In the genomic region with DNA sequence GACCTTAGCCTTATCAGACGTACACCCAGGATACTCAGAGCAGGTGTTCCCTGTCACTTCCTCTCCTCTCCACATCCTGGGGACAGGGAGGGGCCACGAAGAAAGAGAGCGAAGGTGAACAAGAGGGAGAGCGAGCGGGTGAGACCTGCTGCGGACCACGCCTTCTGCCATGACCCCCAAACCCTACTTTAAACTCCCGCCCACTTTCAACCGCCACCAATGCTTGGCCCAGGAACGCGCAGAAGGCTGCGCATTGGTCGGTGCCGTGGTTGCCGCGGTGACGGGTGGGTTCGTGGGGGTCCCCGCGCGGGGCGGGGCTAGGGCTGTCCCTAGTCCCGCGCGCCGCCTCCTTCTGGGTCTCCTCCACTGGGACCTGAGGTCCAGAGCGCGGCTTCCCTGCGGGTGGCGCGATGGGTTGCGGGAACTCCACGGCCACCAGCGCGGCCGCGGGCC, we compare ENCODE assay signal across 8 mouse cellular contexts. TPM values are rescaled to one million over a fixed set of nuclear protein-coding genes. Genes with fewer than 3 reads are reported as not detected.
A peak's percentile ranks its signal among the peaks of the same experiment; 100 is the strongest.
DNase-seq lines count a peak whose midpoint lies in the region; ATAC-seq and TF ChIP-seq lines count a peak whose summit lies in the region.

A gene (plus strand): TSS at position 287 of the 453 bp plus-strand sequence.

- no peaks in the 10 kb centered on the region for H3K36me3 ChIP-seq in CH12.LX (replicated peaks in 1 of 2; ENCODE audit: control insufficient read depth in 1 of 2, insufficient read depth in 1 of 2, low read length in 1 of 2)
- H3K36me3 ChIP-seq in embryonic facial prominence, embryonic 14.5 days (ENCODE audit: control insufficient read depth, insufficient read depth, low read length), result no peaks in the 10 kb centered on the region
- H3K36me3 ChIP-seq in heart, embryonic 15.5 days, result no peaks in the 10 kb centered on the region
- no peaks in the 10 kb centered on the region for H3K36me3 ChIP-seq in liver, embryonic 12.5 days

- ATAC-seq in embryonic facial prominence, embryonic 14.5 days (ENCODE audit: low read depth), result peak; percentile 98
- ATAC-seq in heart, embryonic 15.5 days (replicated peaks; ENCODE audit: insufficient number of reproducible peaks, insufficient read depth, low FRiP score, low read depth), result peak; percentile 91
- peak; percentile 70 for ATAC-seq in liver, embryonic 12.5 days

- peaks cover 10% of the 10 kb centered on the region for H3K27me3 ChIP-seq in CH12.LX (replicated peaks)
- H3K27me3 ChIP-seq in embryonic facial prominence, embryonic 14.5 days (replicated peaks; ENCODE audit: control insufficient read depth, insufficient read depth, low read length), result no peaks in the 10 kb centered on the region; the same call in 1 of the 2 replicates
- H3K27me3 ChIP-seq in heart, embryonic 15.5 days, result no peaks in the 10 kb centered on the region
- peaks cover 28% of the 10 kb centered on the region for H3K27me3 ChIP-seq in liver, embryonic 12.5 days (replicated peaks)

- TF ChIP-seq POLR2A in CH12.LX (IDR thresholded peaks at IDR 0.05; ENCODE audit: low read depth, low read length), result no peak
- TF ChIP-seq POLR2A in bone marrow, adult 2 months (IDR thresholded peaks at IDR 0.05; ENCODE audit: borderline replicate concordance, control insufficient read depth, low read depth, low read length), result no peak

- dilution Hi-C loops in CH12.LX (cut with MboI; ENCODE audit: extremely low pct_ligation_motif_present, extremely low pct_unique_long_range_greater_than_20kb, low sequenced_read_pairs), result no loop called here

- H3K79me2 ChIP-seq in CH12.LX (replicated peaks; ENCODE audit: control insufficient read depth, extremely low read depth, insufficient read depth, poor library complexity, severe bottlenecking), result no peaks in the 10 kb centered on the region

- no peak within 1 kb of the TSS for H3K9ac ChIP-seq in CH12.LX (ENCODE audit: insufficient read depth, low read depth)
- H3K9ac ChIP-seq in embryonic facial prominence, embryonic 14.5 days (ENCODE audit: low read depth, low read length), result peak within 1 kb of the TSS; percentile 76
- peak within 1 kb of the TSS; percentile 65 for H3K9ac ChIP-seq in heart, embryonic 15.5 days
- peak within 1 kb of the TSS; percentile 7; the same call in 1 of the 2 replicates for H3K9ac ChIP-seq in liver, embryonic 12.5 days

- WGBS in bone marrow, adult 2 months, result under 1% methylated on average over 37 of the region's 37 CpGs
- under 1% methylated on average over 22 of the region's 37 CpGs for WGBS in embryonic facial prominence, embryonic 14.5 days
- 0% methylated on average over 36 of the region's 37 CpGs for WGBS in heart, embryonic 15.5 days
- under 1% methylated on average over 32 of the region's 37 CpGs for WGBS in liver, embryonic 12.5 days (ENCODE audit: insufficient replicate concordance)

- H3K4me2 ChIP-seq in CH12.LX (ENCODE audit: insufficient read depth, low read depth, poor library complexity, severe bottlenecking), result peak within 1 kb of the TSS; percentile 80
- peak within 1 kb of the TSS; percentile 87 for H3K4me2 ChIP-seq in embryonic facial prominence, embryonic 14.5 days (ENCODE audit: low read depth, low read length)
- H3K4me2 ChIP-seq in heart, embryonic 15.5 days, result peak within 1 kb of the TSS; percentile 95
- H3K4me2 ChIP-seq in liver, embryonic 12.5 days, result peak within 1 kb of the TSS; percentile 65

- no peak for TF ChIP-seq RAD21 in CH12.LX (IDR thresholded peaks at IDR 0.05; ENCODE audit: low read depth, low read length)

- peaks cover 6% of the 10 kb centered on the region for H3K9me3 ChIP-seq in CH12.LX (replicated peaks; ENCODE audit: low read length)
- H3K9me3 ChIP-seq in embryonic facial prominence, embryonic 14.5 days (ENCODE audit: control insufficient read depth, low read length), result 0 out of 2 replicates have a peak, but pooled peaks cover 6% of the 10 kb centered on the region
- H3K9me3 ChIP-seq in heart, embryonic 15.5 days (replicated peaks), result no peaks in the 10 kb centered on the region
- H3K9me3 ChIP-seq in liver, embryonic 12.5 days (replicated peaks), result no peaks in the 10 kb centered on the region; the same call in 1 of the 2 replicates

- peaks cover 2 to 21% of the 10 kb centered on the region in 2 experiments; a peak in 3 of 4 replicates for H3K4me1 ChIP-seq in CH12.LX (ENCODE audit: control insufficient read depth in 1 of 2, insufficient read depth in 2 of 2)
- no peaks in the 10 kb centered on the region for H3K4me1 ChIP-seq in bone marrow, adult 2 months (ENCODE audit: control insufficient read depth, insufficient read depth, low read length)
- no peaks in the 10 kb centered on the region for H3K4me1 ChIP-seq in embryonic facial prominence, embryonic 14.5 days (ENCODE audit: control insufficient read depth, insufficient read depth, low read length)
- peaks cover 14% of the 10 kb centered on the region for H3K4me1 ChIP-seq in heart, embryonic 15.5 days (replicated peaks)
- peaks cover 8% of the 10 kb centered on the region for H3K4me1 ChIP-seq in liver, embryonic 12.5 days

- DNase-seq in CH12.LX (ENCODE audit: extremely low read depth), result peak; percentile 24
- peak; percentile 92 for DNase-seq in embryonic facial prominence, embryonic 14.5 days (ENCODE audit: low spot score)
- peak; percentile 85 for DNase-seq in kidney, postnatal 14 days
- DNase-seq in naive thymus-derived CD4-positive, alpha-beta T cell, adult 2 months (ENCODE audit: low read depth), result peak; percentile 57
- peak; percentile 88 for DNase-seq in testis, postnatal 10 days (ENCODE audit: low spot score)

- H3K4me3 ChIP-seq in CH12.LX (replicated peaks in 1 of 3; ENCODE audit: low read depth in 2 of 3, low read length in 2 of 3, poor library complexity in 1 of 3), result peak within 1 kb of the TSS; percentile 20 to 58 (median 45)
- peak within 1 kb of the TSS; percentile 46 for H3K4me3 ChIP-seq in bone marrow, adult 2 months (replicated peaks; ENCODE audit: control insufficient read depth, low read depth, low read length)
- peak within 1 kb of the TSS; percentile 73 for H3K4me3 ChIP-seq in embryonic facial prominence, embryonic 14.5 days (ENCODE audit: low read depth, low read length)
- peak within 1 kb of the TSS; percentile 79 for H3K4me3 ChIP-seq in heart, embryonic 15.5 days
- H3K4me3 ChIP-seq in liver, embryonic 12.5 days, result peak within 1 kb of the TSS; percentile 47

- no peak within 1 kb of the TSS for H3K27ac ChIP-seq in CH12.LX (ENCODE audit: insufficient read depth, low read depth)
- no peak within 1 kb of the TSS for H3K27ac ChIP-seq in bone marrow, adult 2 months (ENCODE audit: control insufficient read depth, insufficient read depth, low read depth, low read length, poor library complexity)
- H3K27ac ChIP-seq in embryonic facial prominence, embryonic 14.5 days (replicated peaks; ENCODE audit: low read depth, low read length), result no peak within 1 kb of the TSS
- peak within 1 kb of the TSS; percentile 54 for H3K27ac ChIP-seq in heart, embryonic 15.5 days
- H3K27ac ChIP-seq in liver, embryonic 12.5 days, result no peak within 1 kb of the TSS

- TF ChIP-seq EP300 in CH12.LX (IDR thresholded peaks at IDR 0.05; ENCODE audit: low read length), result no peak

- in situ Hi-C loops in CH12.LX (cut with MboI; ENCODE audit: low pct_ligation_motif_present, low pct_unique_long_range_greater_than_20kb, low sequenced_read_pairs), result no loop called here

- no peak for TF ChIP-seq CTCF in CH12.LX (conservative IDR thresholded peaks at IDR 0.05 in 1 of 2, IDR thresholded peaks at IDR 0.05 in 1 of 2; ENCODE audit: low read depth in 2 of 2, low read length in 2 of 2)
- TF ChIP-seq CTCF in bone marrow, adult 2 months (IDR thresholded peaks at IDR 0.05; ENCODE audit: control insufficient read depth, insufficient read depth, low read length), result no peak

TF ChIP-seq in CH12.LX, 34 proteins besides CTCF, POLR2A, EP300 and RAD21:
- peak; percentile 42; the same call in 1 of the 2 replicates for TF ChIP-seq MXI1 (IDR thresholded peaks at IDR 0.05; ENCODE audit: low read depth, low read length)
- peak; percentile 41; the same call in 1 of the 2 replicates for TF ChIP-seq NRF1 (IDR thresholded peaks at IDR 0.05; ENCODE audit: low read depth, low read length)
- TF ChIP-seq MAFK (IDR thresholded peaks at IDR 0.05; ENCODE audit: insufficient replicate concordance, low read length), result no peak
- TF ChIP-seq MAX (IDR thresholded peaks at IDR 0.05; ENCODE audit: low read length), result no peak

RNA-seq across cellular contexts. Expression of the gene that starts here (rescaled TPM):
- total RNA-seq in CH12.LX (2012; rRNA removed) (0.34 and 1.0 TPM in 2 replicates), CH12.LX (2014; rRNA removed) (1.2 and 1.3 TPM in 2 replicates)
- polyA plus RNA-seq in CH12.LX (2012; ENCODE audit: insufficient read length, low read depth), result 0.89 and 1.4 TPM in 2 replicates
- polyA plus RNA-seq in bone marrow, adult 2 months (2011; ENCODE audit: insufficient read depth, insufficient read length, low replicate concordance, missing spikeins), result 5.9 and 9.9 TPM in 2 replicates
- 22.7 and 25.8 TPM in 2 replicates for polyA plus RNA-seq in embryonic facial prominence, embryonic 14.5 days (2014; fragmentation: Nextera tagmentation; extraction: Ambion mirVana)
- 19.0 and 32.3 TPM in 2 replicates for polyA plus RNA-seq in heart, embryonic 15.5 days (2015; fragmentation: Nextera tagmentation; extraction: Ambion mirVana)
- polyA plus RNA-seq in liver, embryonic 12.5 days (2016; fragmentation: Nextera tagmentation; extraction: Ambion mirVana), result 3.5 and 4.9 TPM in 2 replicates

Comparison
In these comparisons a context has a peak if more than half of its experiments do, and no peak if none do; other contexts are left out.
1. DNase-seq: peak in every context shown above with its lines; median percentile 92 in embryonic facial prominence, embryonic 14.5 days; 88 in testis, postnatal 10 days; 85 in kidney, postnatal 14 days; 57 in naive thymus-derived CD4-positive, alpha-beta T cell, adult 2 months; 24 in CH12.LX.